Mouse (Mus musculus): ENCODE results near the gene Fam216a.

Fam216a gene

GRCm38 (mm10) chr5:122391178-122391785, 19.1 kb upstream of the Fam216a start:
- DNase-seq (ENCODE audit: low spot score in 2 of 2) = no peak

- no peak for DNase-seq (ENCODE audit: low spot score in 2 of 2)
Observed at GRCm38 (mm10) chr5:122390671-122391070, 18.5 kb upstream of the Fam216a start.

- DNase-seq (ENCODE audit: low spot score in 2 of 2) = no peak
Observed at GRCm38 (mm10) chr5:122390006-122390405, 17.8 kb upstream of the Fam216a start.

- peak; percentile 80 to 86 for DNase-seq (ENCODE audit: low spot score in 2 of 2)
Observed at GRCm38 (mm10) chr5:122379374-122380155, 7.4 kb upstream of the Fam216a start.

GRCm38 (mm10) chr5:122378171-122378570, 6.0 kb upstream of the Fam216a start:
- no peak for DNase-seq (ENCODE audit: low spot score in 2 of 2)

GRCm38 (mm10) chr5:122377101-122377833, 5.1 kb upstream of the Fam216a start:
- no peak for DNase-seq (ENCODE audit: low spot score in 2 of 2)

GRCm38 (mm10) chr5:122372878-122373277, 714 bp upstream of the Fam216a start:
- peak in 1 of 2 experiments; percentile 18 for DNase-seq (ENCODE audit: low spot score in 2 of 2)

GRCm38 (mm10) chr5:122371591-122372191, 473 bp downstream of the Fam216a start, which contains the start of gene Gpn3:
TSS of gene Gpn3 (plus strand) at chr5:122371876.
- DNase-seq (ENCODE audit: low spot score in 2 of 2) = peak in 1 of 2 experiments; percentile 47

GRCm38 (mm10) chr5:122354492-122355067, 17.6 kb downstream of the Fam216a start:
- no peak for DNase-seq (ENCODE audit: low spot score in 2 of 2)

- peak; percentile 99 to 100 for DNase-seq (ENCODE audit: low spot score in 2 of 2)
Observed at GRCm38 (mm10) chr5:122353807-122354491, 18.2 kb downstream of the Fam216a start, which contains the start of the genes Rad9b and Vps29. TSS of gene Rad9b (minus strand) at chr5:122354233. TSS of gene Vps29 (plus strand) at chr5:122354369.

GRCm38 (mm10) chr5:122345777-122346176, 26.4 kb downstream of the Fam216a start:
- no peak for DNase-seq (ENCODE audit: low spot score in 2 of 2)

GRCm38 (mm10) chr5:122344260-122344659, 27.9 kb downstream of the Fam216a start:
- DNase-seq (ENCODE audit: low spot score in 2 of 2) = peak; percentile 71 to 87

- no peak for DNase-seq (ENCODE audit: low spot score in 2 of 2)
Observed at GRCm38 (mm10) chr5:122343768-122344167, 28.4 kb downstream of the Fam216a start.

GRCm38 (mm10) chr5:122342874-122343273, 29.3 kb downstream of the Fam216a start:
- no peak for DNase-seq (ENCODE audit: low spot score in 2 of 2)

- DNase-seq (ENCODE audit: low spot score in 2 of 2) = no peak
Observed at GRCm38 (mm10) chr5:122336554-122337294, 35.4 kb downstream of the Fam216a start.

- no peak for DNase-seq (ENCODE audit: low spot score in 2 of 2)
Observed at GRCm38 (mm10) chr5:122334682-122335081, 37.5 kb downstream of the Fam216a start.

GRCm38 (mm10) chr5:122330269-122330668, 41.9 kb downstream of the Fam216a start:
- DNase-seq (ENCODE audit: low spot score in 2 of 2) = no peak

- DNase-seq (ENCODE audit: low spot score in 2 of 2) = no peak
Observed at GRCm38 (mm10) chr5:122327283-122327682, 44.9 kb downstream of the Fam216a start.

GRCm38 (mm10) chr5:122325477-122325876, 46.7 kb downstream of the Fam216a start:
- no peak for DNase-seq (ENCODE audit: low spot score in 2 of 2)

Data from right cerebral cortex, postnatal 10 days (tissue).